Mouse (Mus musculus) spleen, postnatal 14 days (tissue): ENCODE data around the gene Col4a1.

Experiments
- DNase-seq, 2 experiments: peaks; one replicate each; pipeline ENCODE4 v3.0.0; 2021 to 2022; ENCODE audit warnings: low spot score in 2 of 2

The Col4a1 gene

GRCm38 (mm10) chr8:11266471-11266870, 46.2 kb downstream of the Col4a1 start:
- no peak for DNase-seq

- DNase-seq, result no peak
Observed at GRCm38 (mm10) chr8:11265971-11266370, 46.7 kb downstream of the Col4a1 start.

GRCm38 (mm10) chr8:11263848-11264247, 48.8 kb downstream of the Col4a1 start:
- DNase-seq, result no peak

- DNase-seq, result no peak
Observed at GRCm38 (mm10) chr8:11262031-11262735, 50.4 kb downstream of the Col4a1 start.

- no peak for DNase-seq
Observed at GRCm38 (mm10) chr8:11259832-11260615, 52.6 kb downstream of the Col4a1 start.

- no peak for DNase-seq
Observed at GRCm38 (mm10) chr8:11258517-11259136, 54.0 kb downstream of the Col4a1 start.

GRCm38 (mm10) chr8:11257079-11258017, 55.3 kb downstream of the Col4a1 start:
- no peak for DNase-seq

- no peak for DNase-seq
Observed at GRCm38 (mm10) chr8:11256405-11256804, 56.2 kb downstream of the Col4a1 start.

- DNase-seq, result no peak
Observed at GRCm38 (mm10) chr8:11255680-11256079, 56.9 kb downstream of the Col4a1 start.

- DNase-seq, result no peak
Observed at GRCm38 (mm10) chr8:11254914-11255530, 57.6 kb downstream of the Col4a1 start.

GRCm38 (mm10) chr8:11254510-11254909, 58.1 kb downstream of the Col4a1 start:
- DNase-seq, result no peak

GRCm38 (mm10) chr8:11253556-11253955, 59.1 kb downstream of the Col4a1 start:
- DNase-seq, result peak; percentile 25 to 43

- DNase-seq, result no peak
Observed at GRCm38 (mm10) chr8:11253041-11253440, 59.6 kb downstream of the Col4a1 start.

GRCm38 (mm10) chr8:11252235-11252774, 60.3 kb downstream of the Col4a1 start:
- no peak for DNase-seq

- DNase-seq, result no peak
Observed at GRCm38 (mm10) chr8:11250149-11250548, 62.5 kb downstream of the Col4a1 start.

- no peak for DNase-seq
Observed at GRCm38 (mm10) chr8:11249541-11250058, 63.0 kb downstream of the Col4a1 start.

- no peak for DNase-seq
Observed at GRCm38 (mm10) chr8:11248712-11249111, 63.9 kb downstream of the Col4a1 start.

GRCm38 (mm10) chr8:11241488-11241887, 71.1 kb downstream of the Col4a1 start:
- DNase-seq, result no peak

GRCm38 (mm10) chr8:11234879-11235210, 77.8 kb downstream of the Col4a1 start:
- no peak for DNase-seq

- DNase-seq, result no peak
Observed at GRCm38 (mm10) chr8:11234151-11234878, 78.3 kb downstream of the Col4a1 start.
